Mouse (Mus musculus) B cell, adult 67 days (primary cell): ENCODE results near the gene Gm9913. TPM values are rescaled to one million over a fixed set of nuclear protein-coding genes. Genes with fewer than 3 reads are reported as not detected.

Experiments
- total RNA-seq, 2 experiments: library from RNA; stranded (reverse); gene quantifications; 4 replicates each; pipeline ENCODE4 v1.2.4; 2023

The Gm9913 gene
- total RNA-seq, result not detected

DNA sequence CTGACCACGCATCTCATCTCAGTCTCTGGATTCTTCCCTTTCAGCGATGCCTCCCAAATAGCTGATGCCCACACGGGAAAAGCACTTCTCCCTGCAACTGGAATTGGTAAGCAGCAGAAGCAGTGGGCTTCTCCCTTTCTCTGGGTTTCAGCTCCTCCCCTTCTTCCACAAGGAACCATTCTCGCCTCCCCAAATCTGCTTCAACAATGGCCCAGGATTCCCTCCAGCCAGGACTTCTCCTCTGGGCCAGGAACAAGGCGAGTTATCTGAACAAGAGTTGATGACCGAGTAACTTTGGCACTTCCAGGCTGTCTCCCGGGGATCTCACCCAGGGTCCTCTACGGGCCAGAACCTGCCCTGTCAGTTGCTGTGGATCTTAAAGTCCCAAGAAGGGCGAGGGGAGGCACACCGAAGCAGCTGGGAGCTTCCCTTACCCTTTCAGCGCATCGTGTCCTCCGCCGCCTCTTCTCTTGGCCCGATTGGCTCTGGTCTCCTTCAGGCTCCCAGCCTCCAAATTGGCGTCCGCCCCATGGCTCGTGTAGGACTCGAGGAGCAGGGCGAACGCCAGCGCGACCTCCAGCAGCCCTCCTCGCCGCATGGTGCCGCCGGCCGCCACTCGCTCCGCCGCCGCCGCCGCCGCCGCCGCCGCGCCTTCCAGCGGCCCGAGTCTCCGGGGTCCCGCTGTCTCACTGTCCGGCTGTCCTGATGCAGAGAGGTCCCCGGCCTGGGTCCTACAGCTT is at the start of gene Gm9913:
Gene Gm9913 (plus strand): TSS at position 84 of the 740 bp plus-strand sequence.

DNA sequence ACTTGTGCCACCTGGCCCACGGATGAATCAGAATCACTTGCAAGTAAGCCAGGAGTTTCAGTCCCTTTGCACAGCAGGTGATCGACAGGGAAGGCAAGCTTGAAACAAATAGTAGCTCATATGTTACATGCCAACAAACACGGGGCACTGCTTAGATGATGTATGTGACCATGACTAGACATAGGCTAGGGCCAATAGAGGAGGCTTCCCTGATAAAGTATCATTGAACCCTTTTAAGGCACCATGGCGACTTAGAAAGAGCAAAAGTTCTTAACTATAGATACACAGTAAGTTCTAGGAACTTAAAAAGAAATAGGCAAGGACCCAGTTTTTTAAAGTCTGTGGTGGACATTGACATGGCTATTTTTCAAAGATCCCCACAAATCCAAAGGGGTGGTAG is 3.0 kb downstream of the Gm9913 start, which contains the start of gene Fbn1:
Gene Fbn1 (minus strand): TSS at position 101 of the 400 bp plus-strand sequence.

Other genes starting within 250 kb of the Gm9913 start
- gene Fbn1, start 2.9 kb downstream of the Gm9913 start, total RNA-seq, result not detected
- gene Cep152, start 120.0 kb downstream of the Gm9913 start, total RNA-seq, result 10 to 100 TPM; 19.7 to 20.7 TPM
- gene Eid1, start 168.0 kb downstream of the Gm9913 start, total RNA-seq, result 10 to 100 TPM; 36.6 to 37.1 TPM
- gene Shc4, start 219.1 kb downstream of the Gm9913 start, total RNA-seq, result under 1 TPM; 0.21 to 0.35 TPM